Mouse (Mus musculus): Measurements from ENCODE around the gene Flt4.

Flt4 gene

DNA sequence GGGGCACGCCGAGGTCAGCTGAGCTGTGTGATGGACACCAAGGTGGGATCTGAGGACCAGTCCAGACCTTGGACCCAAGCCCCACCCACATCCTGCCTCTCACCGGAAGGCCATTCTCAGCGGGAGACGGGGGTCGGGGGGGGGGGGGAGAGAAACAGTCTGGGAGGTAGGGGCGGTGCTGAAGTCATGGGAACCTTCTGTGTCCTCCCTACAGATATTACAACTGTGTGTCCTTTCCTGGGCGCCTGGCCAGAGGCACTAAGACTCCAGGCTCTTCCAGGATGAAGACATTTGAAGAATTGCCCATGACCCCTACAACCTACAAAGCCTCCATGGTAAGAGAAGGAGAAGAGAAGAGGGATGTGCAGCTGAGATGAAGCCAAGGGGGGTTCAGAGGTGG, 36.6 kb downstream of the Flt4 start:
- DNase-seq (ENCODE audit: low read depth, low spot score), result no peak

DNA sequence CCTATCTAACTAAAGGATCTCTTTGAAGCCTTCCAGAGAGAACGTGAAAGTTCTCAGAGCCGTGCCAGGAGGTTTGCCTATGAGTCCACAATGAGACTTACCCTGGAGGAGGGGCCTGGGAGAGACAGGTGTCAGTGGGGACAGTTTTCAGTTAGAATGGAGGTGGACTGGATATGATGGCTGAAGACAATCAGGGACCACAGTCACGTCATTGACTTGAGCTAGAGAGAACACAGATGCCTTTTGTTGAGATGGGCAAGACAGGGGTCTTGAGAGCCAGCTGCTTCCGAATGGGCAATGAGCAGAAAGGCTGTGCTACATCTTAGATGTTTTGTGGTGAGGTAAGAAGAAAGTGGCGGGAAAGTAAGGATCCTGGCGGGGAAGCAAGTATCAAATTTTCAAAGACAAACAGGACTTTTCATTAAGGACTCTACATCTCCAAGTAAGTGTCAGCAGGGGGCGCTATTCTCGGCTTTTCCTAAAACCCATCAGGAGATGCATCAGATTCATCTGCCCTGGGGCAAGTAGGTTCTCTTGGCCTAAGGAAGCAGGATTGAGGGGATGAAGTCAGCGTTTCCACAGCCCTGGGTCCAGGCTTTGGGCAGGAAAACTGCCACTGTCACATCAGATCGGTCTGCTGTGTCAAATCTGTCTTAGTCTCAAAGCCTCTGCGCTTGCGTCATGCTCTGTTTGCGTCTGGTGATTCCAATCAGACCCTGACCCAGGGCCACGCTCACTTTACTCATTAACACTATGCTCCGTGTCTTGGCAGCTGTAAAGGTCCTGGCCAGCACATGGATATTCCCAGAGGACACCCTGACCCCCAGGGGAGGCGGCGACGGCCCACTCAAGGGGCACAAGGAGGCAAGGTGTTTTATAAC, 41.3 kb downstream of the Flt4 start:
- DNase-seq (ENCODE audit: low read depth, low spot score), result peak; percentile 59

DNA sequence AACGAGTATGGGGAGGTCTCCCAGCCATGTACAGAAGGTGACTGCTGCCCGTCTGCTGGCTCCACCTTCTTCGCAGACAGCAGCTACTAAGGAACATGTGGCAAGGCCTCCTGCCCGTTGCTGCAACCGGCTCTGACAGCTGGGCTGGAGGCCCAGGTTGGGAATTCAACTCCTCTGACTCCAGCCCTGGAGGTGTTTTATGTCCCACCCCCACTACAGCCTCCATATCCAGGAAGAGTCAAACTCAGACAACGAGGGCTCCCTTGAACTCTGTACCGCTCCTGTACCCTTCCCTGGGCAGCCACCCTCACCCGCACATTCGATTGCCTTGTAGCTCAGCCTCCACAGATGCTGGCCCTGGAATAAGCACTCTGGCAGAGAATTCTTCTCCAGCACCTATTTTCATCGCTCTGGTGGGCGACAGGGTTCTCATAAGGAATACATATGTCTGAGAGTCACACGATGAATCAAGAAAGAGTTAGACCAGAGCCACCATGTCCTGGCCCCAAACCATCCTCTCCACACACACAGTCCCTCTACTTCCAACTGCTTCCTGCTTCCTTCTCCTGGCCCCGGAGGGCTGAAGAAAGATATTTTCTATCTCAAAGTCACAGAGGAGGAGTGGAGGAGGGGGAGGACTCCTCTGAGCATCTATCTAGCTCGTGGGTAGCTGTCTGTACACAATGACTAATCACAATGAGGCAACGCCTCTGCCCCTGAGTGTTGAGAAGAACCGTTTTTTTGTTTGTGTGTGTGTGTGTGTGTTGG, 42.1 kb downstream of the Flt4 start:
- no peak for DNase-seq (ENCODE audit: low read depth, low spot score)

DNA sequence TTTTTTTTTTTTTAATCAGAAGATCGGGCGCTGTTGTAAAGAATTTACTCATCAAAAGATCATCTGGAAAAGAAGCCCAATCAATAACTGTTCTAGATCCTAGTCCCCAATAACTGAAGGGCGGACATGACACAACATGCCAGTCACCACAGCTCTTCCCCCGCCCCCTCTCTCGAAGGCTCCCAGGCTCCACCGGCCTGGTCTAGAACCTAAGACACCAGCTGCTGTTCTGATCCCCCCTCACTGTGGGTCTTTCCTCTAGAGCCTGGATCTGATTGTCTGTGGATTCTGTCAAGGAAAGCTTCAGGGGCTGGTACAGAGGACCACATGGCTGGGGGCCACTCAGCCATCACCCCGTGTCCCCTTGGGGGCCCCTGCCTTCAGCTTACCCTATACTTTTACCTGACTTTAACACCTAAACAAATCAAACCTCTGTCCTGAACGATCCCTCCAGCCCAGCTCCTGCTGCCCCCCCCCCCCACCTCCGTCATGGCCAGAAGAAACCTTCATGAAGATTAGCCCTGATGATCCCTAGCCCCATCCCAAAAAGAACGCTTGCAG, 42.8 kb downstream of the Flt4 start:
- DNase-seq (ENCODE audit: low read depth, low spot score), result no peak

DNA sequence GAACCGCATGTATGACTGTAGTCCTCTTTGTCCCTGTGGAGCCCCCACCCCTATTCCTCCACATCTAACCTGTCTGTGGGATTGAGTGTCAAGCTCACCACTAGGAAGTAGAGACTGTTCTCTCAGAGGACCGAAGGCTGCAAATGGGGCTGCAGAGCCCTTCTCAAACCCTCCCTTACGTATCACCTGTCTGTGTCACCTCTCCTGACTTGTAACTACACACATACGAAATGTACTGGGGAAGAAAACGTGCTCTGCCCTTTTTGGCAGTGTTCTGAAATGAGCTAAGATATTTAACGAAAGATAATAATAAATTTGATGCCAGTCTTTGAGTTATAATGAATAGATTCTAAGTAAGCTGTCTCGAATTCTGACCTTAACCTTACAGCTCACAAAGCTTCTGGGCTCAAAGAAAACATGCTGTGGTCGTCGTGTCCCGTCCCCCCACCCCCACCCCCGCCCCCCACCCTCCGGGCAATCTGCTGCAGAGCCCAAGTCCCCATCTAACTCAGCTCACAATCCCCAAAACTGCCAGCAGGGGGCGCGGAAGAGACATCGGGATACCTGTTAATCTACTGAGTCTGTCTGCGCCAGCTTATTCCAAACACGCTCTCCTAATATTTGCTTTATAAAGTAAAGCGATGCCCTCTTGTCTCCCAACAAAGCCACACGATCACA, 43.5 kb downstream of the Flt4 start:
- peak; percentile 68 for DNase-seq (ENCODE audit: low read depth, low spot score)

DNA sequence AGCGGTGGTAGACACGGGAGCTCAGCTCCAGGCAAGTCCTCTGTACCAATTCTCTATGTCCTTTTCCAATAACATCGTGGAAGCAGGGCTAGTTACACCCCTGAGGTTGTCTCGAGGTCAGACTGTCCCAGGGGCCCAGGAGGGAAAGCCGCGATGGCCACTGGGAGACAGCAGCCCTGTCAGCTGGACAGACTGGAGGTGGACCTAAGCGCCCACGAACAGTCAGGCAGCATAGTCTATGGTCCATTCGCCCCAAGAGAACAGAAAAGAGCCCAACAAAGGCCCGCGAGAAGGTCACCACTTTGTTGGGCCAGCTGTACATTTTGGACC, 44.0 kb downstream of the Flt4 start:
- DNase-seq (ENCODE audit: low read depth, low spot score), result no peak

DNA sequence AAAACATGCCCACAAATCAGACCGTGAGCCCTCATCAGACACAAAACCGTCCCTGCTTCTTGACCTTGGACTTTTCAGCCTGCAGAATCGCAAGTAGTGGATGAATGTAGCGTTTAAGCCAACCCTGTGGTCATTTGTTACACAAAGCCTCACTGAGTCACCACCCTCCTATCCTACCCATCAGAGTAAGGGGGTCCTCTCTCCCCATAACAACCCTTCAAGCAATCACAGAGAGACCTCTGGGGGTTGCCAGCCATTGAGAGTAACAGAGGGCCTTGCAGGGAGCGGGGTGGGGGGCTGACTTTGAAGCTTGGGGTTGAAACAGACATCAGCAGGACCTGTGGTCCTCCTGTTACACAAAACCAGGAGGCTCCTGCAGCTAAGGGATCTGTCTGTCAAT, 45.6 kb downstream of the Flt4 start:
- no peak for DNase-seq (ENCODE audit: low read depth, low spot score)

DNA sequence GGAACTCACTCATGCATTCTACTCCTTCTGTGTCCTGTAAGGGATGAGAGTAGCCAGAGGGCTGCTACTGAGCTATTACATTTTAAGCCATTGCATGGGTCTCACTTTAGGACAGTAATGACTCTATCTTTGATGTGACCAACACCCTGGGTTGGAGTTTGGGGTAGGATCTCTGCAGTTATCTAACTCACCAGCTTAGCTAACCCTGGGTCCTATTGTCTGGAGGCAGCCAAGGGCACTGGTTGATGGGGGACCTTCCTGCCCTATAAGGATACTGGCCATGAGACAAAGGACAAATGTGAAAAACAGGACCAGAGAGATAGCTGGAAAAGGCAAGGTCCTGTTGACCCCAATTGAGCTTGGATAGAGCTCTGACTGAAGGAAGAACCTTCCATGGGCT, 46.4 kb downstream of the Flt4 start:
- no peak for DNase-seq (ENCODE audit: low read depth, low spot score)

DNA sequence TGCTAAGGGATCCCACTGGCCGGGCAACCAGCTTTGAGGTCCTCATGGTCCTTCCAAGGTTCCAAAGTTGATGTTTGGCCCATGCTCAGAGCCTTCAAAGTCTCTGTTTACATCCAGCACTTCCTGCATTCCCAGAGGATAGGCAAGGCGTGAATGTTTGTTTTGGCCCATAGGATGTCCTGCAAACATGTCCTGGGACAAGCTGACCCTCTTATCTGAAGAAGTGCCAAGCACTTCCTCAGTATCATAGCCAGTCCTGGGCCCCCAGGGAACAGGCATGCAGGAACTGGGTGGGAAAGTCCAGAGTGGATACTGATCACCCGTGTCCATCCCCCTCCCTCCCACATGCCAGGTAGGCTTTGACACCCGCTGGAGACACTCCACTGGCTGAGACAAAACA, 49.0 kb downstream of the Flt4 start:
- no peak for DNase-seq (ENCODE audit: low read depth, low spot score)

DNA sequence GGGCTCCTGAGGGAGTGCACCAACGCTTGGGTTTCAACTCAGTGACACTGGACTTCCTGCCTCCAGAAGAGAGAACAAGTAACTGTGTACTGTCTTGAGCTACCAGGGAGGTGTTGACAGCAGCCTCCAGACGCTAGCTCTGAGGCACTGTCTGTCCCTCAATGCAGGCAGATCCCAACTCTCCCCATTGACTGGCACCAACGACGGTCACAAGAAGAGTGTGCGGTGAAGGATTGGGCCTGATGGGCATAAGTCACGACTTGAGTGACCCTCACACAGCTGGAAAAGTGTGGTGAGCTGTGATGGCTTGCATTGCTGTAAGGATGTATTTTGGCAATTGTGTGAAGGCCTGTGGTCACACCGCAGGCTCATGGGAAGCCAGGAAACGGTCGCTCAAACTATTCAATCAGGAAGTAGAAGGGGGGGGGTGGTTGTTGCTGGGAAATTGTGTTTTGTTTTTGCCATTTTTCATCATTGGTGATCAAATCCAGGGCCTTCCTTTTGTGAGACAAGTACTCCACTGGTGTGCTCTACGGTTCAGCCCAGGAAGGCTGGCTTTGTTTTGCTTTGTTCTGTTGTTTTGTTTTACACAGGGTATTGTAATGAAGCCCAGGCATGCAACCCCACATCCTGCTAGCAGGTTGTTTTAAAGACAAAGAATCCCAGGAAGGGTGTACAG, 49.9 kb downstream of the Flt4 start:
- DNase-seq (ENCODE audit: low read depth, low spot score), result no peak

DNA sequence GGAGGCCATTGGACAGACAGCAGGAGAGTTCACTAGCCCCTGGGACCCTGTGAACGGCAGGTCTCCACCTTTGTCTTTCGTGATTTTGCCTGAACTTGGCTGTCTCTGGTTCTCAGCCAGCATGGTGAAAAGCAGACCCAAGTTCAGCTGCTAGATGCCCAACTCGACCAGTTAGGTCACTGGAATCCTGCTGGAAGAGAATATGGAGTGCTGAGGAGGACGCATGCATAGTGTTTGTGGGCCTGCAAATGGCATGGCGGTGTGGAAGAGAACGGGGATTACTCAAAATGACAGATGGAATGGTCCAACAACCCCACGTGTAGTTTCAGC, 50.4 kb downstream of the Flt4 start:
- DNase-seq (ENCODE audit: low read depth, low spot score), result no peak

DNA sequence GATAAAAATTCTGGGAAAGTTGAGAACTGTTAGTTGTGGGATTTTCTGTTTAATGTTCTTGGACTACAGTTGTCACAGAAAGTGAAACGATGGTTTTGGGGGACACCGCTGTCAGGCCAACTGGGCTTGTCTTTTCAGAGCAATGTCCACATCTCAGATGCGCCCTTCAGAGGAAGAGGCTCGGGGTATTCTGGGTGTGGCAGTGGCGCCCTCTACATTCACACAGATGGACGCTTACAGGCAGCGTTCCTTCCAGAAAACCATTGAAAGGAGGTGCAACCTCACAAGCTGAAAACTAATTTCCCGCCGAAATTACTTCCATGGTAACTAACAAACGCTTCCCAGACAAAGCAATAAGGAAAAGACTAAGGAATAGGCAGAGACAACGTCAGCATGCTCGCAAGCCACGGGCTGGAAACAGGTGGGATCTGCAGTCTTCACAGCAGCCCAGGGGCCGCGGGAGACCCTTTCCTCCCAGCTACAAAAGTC, 53.3 kb downstream of the Flt4 start:
- no peak for DNase-seq (ENCODE audit: low read depth, low spot score)

DNA sequence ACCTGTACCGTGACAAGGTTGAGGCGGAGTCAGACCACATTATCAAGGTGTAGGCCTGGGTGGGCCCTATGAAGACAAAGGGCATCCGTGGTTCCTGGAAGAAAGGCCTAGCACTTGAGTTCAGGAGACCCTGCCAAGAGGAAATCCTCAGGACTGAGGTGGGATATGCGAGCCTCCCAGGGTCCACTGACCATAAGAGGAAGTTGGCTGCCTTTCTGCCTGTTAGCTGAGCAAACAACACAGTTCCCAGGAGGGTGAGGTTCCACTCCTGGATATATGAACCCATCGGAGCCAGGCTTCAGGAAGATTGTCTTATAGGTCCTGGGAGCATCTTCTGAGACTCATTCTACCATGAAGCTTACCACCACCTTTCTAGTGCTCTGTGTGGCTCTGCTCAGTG, 54.2 kb downstream of the Flt4 start, which contains the start of gene Scgb3a1:
Gene Scgb3a1, plus strand, starts transcription at position 301 of the 400 bp plus-strand sequence.
- DNase-seq (ENCODE audit: low read depth, low spot score), result no peak

DNA sequence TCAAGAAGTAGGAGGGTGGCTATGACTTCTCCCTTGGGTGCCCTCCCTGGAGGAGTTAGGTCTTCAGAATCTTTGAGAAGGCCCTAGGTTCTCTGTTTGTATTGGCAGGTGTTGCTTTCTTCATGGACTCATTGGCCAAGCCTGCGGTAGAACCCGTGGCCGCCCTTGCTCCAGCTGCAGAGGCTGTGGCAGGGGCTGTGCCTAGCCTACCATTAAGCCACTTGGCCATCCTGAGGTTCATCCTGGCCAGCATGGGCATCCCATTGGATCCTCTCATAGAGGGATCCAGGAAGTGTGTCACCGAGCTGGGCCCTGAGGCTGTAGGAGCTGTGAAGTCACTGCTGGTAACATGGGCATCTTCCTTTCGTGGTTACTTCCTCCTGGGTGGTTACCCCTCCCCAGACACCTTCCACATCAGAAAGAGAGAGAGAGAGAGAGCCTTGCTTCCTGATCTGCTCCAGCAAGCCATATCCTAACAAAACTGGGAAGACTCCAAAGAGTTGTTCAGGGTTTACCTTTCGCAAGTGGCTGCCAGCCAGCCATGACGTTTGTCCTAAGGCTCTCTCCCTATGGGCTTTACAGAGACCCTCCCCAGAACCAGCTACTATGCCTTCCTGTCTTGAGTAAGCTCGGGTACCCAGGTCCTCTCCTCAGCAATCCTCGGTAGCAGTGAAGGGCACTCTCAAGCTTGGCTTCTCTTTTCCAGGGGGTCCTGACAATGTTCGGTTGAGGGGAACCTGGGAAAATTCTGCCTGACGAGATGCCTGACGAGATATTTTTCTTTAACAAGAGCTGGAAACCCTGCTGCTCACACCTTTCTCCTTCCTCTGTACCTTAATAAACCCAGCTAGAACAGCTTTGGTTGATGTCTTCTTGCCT, 55.4 kb downstream of the Flt4 start:
- no peak for DNase-seq (ENCODE audit: low read depth, low spot score)

DNA sequence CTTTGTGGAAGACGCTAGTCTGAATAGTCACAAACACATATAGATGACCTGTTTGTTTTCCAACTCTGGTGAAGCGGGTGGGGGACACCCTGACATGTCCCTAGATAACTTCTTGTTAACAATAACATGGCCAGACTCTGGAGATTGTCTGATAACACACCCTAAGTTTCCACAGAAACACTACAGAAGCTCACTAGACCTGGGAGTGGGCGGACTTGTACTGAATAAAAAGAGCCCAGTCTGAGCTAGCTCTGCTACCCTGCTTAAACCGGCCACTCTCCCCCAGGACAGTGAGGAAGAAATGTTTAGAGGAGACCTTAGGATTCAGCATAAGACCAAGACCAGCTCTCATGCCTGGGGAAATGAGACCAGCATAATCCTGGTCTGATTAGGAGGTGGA, 56.4 kb downstream of the Flt4 start:
- no peak for DNase-seq (ENCODE audit: low read depth, low spot score)

DNA sequence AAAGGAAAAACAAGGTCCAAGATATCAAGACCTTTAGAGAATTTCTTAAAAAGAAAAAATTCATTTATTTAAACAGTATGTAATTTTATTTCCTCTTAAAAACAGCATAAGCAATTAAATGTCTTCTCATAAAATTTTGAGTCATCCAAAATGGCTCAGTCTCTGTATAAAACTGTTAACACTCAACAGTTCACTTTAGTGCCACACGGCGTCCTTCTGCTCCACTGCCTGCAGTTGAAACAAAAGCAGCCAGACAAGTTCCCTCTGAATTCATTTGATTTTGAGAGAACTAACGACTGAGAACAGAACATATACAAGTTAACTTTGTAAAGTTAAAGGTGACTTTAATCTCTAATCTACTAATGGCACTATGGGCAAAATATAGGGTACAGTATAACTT, 64.4 kb downstream of the Flt4 start:
- DNase-seq (ENCODE audit: low read depth, low spot score), result no peak

DNA sequence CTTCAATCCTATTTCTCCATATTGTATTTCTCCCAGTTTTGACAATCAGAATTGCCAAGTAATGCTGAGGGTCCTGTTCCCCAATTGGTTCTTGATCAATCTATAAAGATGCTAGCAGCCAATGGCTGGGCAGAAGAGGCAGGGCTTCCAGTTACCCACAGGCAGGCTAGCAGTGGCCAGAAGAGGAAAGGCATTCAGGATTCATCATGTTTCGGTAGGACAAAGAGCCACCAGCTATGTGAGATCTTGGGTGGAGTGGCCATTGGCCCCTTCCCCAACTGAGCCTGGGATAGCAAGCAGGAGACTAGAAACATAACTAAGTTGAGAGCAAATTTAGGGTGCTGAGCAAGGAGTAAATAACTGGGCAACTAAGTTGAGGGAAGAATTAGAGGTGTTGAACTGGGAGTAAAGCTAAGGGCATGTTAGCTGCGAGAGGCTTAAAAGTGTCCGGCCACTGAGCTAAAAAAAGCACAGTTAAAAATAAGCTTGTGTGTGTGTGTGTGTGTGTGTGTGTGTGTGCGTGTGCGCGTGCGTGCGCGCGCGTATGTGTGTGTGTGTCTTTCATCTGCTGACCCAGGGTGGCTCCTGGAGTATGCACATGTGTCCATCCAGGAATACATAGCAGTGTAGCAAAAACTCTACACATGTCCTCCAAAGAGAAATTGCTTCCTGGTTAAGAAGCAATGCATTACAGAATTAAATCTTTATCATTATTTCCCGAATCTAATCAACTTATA, 75.3 kb downstream of the Flt4 start:
- no peak for DNase-seq (ENCODE audit: low read depth, low spot score)

DNA sequence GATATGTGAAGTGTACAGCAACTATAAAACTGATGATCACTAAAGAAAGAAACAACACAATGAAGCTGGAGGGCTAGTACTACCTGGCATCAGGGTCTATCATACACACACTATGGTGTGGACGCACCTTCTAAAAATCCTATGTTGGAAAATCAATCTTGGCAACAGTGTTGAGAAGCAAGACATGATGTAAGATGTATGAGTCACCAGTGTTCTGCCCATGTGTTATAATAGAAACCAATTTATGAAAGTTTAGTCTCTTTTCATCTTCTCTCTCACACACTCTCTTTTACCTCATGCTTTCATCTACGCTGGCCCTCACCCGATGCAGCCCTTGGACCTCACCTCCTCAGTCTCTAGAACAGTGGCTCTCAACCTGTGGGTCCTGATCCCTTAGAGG, 86.0 kb downstream of the Flt4 start:
- DNase-seq (ENCODE audit: low read depth, low spot score), result no peak

DNA sequence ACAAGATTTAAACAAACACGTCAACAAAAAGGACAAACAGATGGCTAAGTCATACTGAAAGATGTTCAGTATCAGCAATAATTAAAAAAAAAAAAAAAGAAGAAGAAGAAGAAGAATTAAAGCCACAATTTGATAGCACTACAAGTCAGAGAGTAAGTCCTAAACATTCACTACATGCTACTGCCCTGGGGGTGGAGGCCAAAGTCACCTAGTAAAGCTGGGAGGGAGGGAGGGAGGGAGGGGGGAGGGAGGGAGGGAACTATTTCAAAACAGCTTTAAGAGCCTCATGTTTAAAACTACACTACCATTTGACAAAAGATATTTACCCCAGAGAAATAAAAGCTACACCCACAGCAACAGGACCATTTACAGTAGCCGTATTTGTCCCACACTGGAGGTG, 86.6 kb downstream of the Flt4 start:
- DNase-seq (ENCODE audit: low read depth, low spot score), result no peak

DNA sequence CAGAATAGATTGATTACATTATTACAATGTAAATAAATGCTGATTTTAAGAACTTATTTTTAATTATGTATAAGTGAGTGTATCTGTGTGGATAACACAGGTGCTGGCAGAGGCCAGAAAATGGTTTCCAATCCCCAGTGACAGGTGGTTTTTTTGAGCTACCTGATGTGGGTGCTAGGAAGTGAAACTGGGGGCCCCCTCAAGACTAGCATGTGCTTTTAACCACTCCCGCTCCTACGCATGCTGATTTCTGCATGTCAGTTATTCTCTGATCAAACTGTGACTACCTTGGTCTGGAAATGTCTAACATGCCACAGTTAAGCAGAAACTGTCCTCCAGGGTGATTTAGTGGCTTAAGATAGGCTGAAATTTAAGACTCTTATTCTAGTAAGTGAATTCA, 87.4 kb downstream of the Flt4 start:
- no peak for DNase-seq (ENCODE audit: low read depth, low spot score)
